Mouse (Mus musculus) neural tube, embryonic 11.5 days (tissue): ENCODE measurements around the gene Naa38. TPM values are rescaled to one million over a fixed set of nuclear protein-coding genes. Genes with fewer than 3 reads are reported as not detected.

Experiments
- ATAC-seq: fragments of 200-750 bp; cut with Nextera tagmentation; 2 replicates; pipeline ENCODE4 v1.8.0; 2017; ENCODE audit warnings: moderate number of reproducible peaks, mild to moderate bottlenecking, moderate TSS enrichment, moderate library complexity; ENCODE audit not compliant: insufficient read depth, low FRiP score, low TSS enrichment
- DNase-seq: peaks from one replicate; pipeline ENCODE4 v3.0.0-alpha.2; 2015; ENCODE audit warnings: low spot score
- H3K27ac ChIP-seq: fragments of 300-500 bp; sonication (generic); 2 replicates; pipeline ENCODE4 v1.5.1; 2014; ENCODE audit warnings: low read depth, mild to moderate bottlenecking, low read length
- H3K27me3 ChIP-seq: fragments of 300-500 bp; sonication (generic); 2 replicates; pipeline ENCODE4 v1.6.1; 2014; ENCODE audit warnings: mild to moderate bottlenecking, low read length, mixed read lengths; ENCODE audit not compliant: control insufficient read depth, insufficient read depth
- H3K36me3 ChIP-seq: fragments of 300-500 bp; sonication (generic); 2 replicates; pipeline ENCODE4 v1.6.1; 2014; ENCODE audit warnings: mild to moderate bottlenecking, low read length, moderate library complexity, mixed read lengths; ENCODE audit not compliant: control insufficient read depth, insufficient read depth
- H3K4me1 ChIP-seq: fragments of 300-500 bp; sonication (generic); 2 replicates; pipeline ENCODE4 v1.6.1; 2014; ENCODE audit warnings: low read length, mixed read lengths; ENCODE audit not compliant: control insufficient read depth, insufficient read depth
- H3K4me2 ChIP-seq: fragments of 300-500 bp; sonication (generic); 2 replicates; pipeline ENCODE4 v1.6.1; 2014; ENCODE audit warnings: low read depth, mild to moderate bottlenecking, moderate library complexity
- H3K4me3 ChIP-seq: fragments of 300-500 bp; sonication (generic); 2 replicates; pipeline ENCODE4 v1.5.1; 2014; ENCODE audit warnings: low read depth, low read length
- H3K9ac ChIP-seq: fragments of 300-500 bp; sonication (generic); 2 replicates; pipeline ENCODE4 v1.6.1; 2014; ENCODE audit warnings: mild to moderate bottlenecking, low read length
- H3K9me3 ChIP-seq: fragments of 300-500 bp; sonication (generic); 2 replicates; pipeline ENCODE4 v1.6.1; 2016; ENCODE audit warnings: low read length; ENCODE audit not compliant: control insufficient read depth
- WGBS: fragments of 180-500 bp; shearing (Covaris S2); extraction: QIAGEN DNeasy Blood & Tissue Kit; methylation state at CpG from one replicate; pipeline ENCODE4 v1.1.7; 2014; 5-methylcytosine and 5-hydroxymethylcytosine counted together
- polyA plus RNA-seq: library from polyadenylated mRNA; unstranded; fragments of >200 nt; fragmentation: Nextera tagmentation; extraction: Ambion mirVana; gene quantifications from 2 replicates; pipeline ENCODE4 v1.2.1, GENCODE M21; 2014

Naa38 gene
- polyA plus RNA-seq, 1 experiment from 2014 or later = 125 TPM

GRCm38 (mm10) chr11:69371601-69372000, 23.7 kb upstream of the Naa38 start:
- 21% methylated on average over 12 of the region's 12 CpGs for WGBS
- no peaks in the 10 kb centered on the region for H3K36me3 ChIP-seq
- DNase-seq (peak; percentile 18), ATAC-seq (no peak)
- no peak overlapping the region for H3K4me3 ChIP-seq
- H3K27ac ChIP-seq = peak overlapping the region; percentile 76
- H3K9me3 ChIP-seq = no peaks in the 10 kb centered on the region
- H3K4me2 ChIP-seq = peak overlapping the region; percentile 33
- no peaks in the 10 kb centered on the region for H3K27me3 ChIP-seq
- H3K9ac ChIP-seq = peak overlapping the region; percentile 31
- H3K4me1 ChIP-seq = peaks cover 31% of the 10 kb centered on the region

- Histone ChIP-seq H3K4me1 (peaks cover 31% of the 10 kb centered on the region), H3K36me3 (no peaks in the 10 kb centered on the region), H3K4me2 (peak overlapping the region; percentile 33), H3K27ac (peak overlapping the region; percentile 76), H3K27me3 (no peaks in the 10 kb centered on the region), H3K9me3 (no peaks in the 10 kb centered on the region), H3K9ac (peak overlapping the region; percentile 24; the same call in 1 of the 2 replicates), H3K4me3 (no peak overlapping the region)
- peak; percentile 17 for DNase-seq
- ATAC-seq = no peak
- 41% methylated on average over 12 of the region's 12 CpGs for WGBS
Measured at GRCm38 (mm10) chr11:69372056-69372779, 23.1 kb upstream of the Naa38 start.

DNA sequence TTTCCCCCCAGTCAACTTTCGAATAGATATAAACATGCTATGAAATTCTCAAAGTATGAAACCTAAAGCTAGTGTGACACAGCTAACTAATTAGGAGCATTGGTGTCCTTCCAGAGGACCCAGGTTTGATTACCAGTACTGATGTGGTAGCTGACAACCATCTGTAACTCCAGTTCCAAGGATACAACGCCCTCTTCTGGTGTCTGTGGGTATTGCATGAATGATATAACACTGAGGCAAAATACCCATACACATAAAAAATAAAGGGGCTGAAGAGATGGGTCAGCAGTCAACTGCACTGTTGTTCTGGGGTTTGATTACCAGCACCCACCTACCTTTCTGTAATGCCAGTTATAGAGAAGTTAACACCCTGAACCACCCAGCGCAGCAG, 22.5 kb upstream of the Naa38 start:
- H3K4me3 ChIP-seq = no peak overlapping the region
- H3K4me2 ChIP-seq = no peak overlapping the region
- H3K27ac ChIP-seq = no peak overlapping the region
- no peaks in the 10 kb centered on the region for H3K27me3 ChIP-seq
- no peaks in the 10 kb centered on the region for H3K36me3 ChIP-seq
- DNase-seq (peak; percentile 8), ATAC-seq (no peak)
- peaks cover 26% of the 10 kb centered on the region for H3K4me1 ChIP-seq
- no peaks in the 10 kb centered on the region for H3K9me3 ChIP-seq
- whole genome bisulfite sequencing = 68% methylated on average over 3 of the region's 3 CpGs
- H3K9ac ChIP-seq = no peak overlapping the region

DNA sequence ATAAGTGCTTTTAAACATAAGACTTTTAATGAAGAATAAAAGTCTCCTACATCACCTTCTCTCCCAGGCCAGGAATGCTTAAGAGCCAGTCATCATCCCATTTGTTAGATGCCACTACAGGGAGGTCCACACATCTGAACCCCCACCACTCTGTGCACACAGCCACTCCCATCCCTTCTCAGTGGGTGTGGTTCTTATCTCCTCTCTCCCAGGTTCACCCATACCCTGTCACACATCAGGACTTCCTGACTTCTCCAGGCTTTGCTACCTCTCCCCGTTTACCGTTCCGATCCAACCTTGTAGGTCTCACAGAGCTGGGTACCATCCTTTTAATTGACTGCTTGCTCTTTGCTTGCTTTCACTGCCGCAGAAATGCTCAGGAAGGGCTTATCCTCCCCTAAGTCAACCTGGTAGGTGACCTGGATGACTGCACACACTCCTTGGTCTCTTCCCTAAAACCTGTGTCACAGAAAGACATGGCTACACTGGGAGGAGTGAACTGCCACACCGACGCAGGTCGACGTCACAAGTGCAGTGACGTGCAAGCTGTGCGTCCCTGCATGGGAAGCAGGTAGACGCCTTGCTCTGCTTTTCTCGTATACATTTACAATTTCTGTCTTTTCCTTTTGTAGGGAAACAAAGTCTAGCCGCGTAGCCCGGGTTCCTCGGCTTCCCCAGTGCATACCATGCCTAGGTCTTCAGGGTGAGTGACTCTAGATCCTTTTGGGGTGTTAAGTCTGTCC, 21.9 kb upstream of the Naa38 start:
- no peak overlapping the region for H3K27ac ChIP-seq
- no peak overlapping the region for H3K9ac ChIP-seq
- H3K4me1 ChIP-seq = peaks cover 24% of the 10 kb centered on the region
- no peak overlapping the region; the same call in 1 of the 2 replicates for H3K4me3 ChIP-seq
- no peaks in the 10 kb centered on the region for H3K9me3 ChIP-seq
- 93% methylated on average over 16 of the region's 16 CpGs for WGBS
- H3K36me3 ChIP-seq = no peaks in the 10 kb centered on the region
- ATAC-seq (no peak), DNase-seq (peak; percentile 2)
- no peaks in the 10 kb centered on the region for H3K27me3 ChIP-seq
- H3K4me2 ChIP-seq = no peak overlapping the region

DNA sequence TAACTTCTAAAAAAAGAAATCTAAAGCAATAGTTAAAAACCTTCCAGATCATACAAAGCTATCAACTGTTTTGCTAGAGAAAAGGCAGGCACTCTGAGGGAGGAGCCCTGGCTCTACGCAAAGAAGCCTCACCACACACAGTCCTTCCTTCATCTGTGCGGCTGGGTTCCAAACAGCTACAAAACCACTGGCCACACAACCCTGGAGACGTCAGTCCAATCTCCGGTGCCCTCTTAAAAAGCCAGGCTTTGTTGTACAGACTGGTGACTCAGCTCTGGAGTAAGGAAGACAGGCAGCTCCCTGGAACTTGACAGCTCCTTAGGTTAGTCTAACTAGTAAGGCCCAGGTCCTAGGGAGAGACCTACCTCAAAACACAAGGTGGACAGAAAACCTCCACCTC, 19.6 kb upstream of the Naa38 start:
- Histone ChIP-seq H3K36me3 (no peaks in the 10 kb centered on the region), H3K9me3 (no peaks in the 10 kb centered on the region), H3K4me3 (no peak overlapping the region), H3K4me1 (peaks cover 17% of the 10 kb centered on the region), H3K4me2 (no peak overlapping the region), H3K27ac (no peak overlapping the region), H3K9ac (no peak overlapping the region), H3K27me3 (no peaks in the 10 kb centered on the region)
- DNase-seq (no peak), ATAC-seq (no peak)
- 93% methylated on average over 4 of the region's 4 CpGs for WGBS

GRCm38 (mm10) chr11:69377766-69378165, 17.5 kb upstream of the Naa38 start:
- 82% methylated on average over 3 of the region's 3 CpGs for WGBS
- H3K9ac ChIP-seq = no peak overlapping the region
- no peak overlapping the region for H3K4me3 ChIP-seq
- H3K9me3 ChIP-seq = no peaks in the 10 kb centered on the region
- no peak overlapping the region for H3K27ac ChIP-seq
- H3K4me2 ChIP-seq = no peak overlapping the region
- no peaks in the 10 kb centered on the region for H3K4me1 ChIP-seq
- no peaks in the 10 kb centered on the region for H3K27me3 ChIP-seq
- DNase-seq (peak; percentile 4), ATAC-seq (no peak)
- H3K36me3 ChIP-seq = no peaks in the 10 kb centered on the region

GRCm38 (mm10) chr11:69379600-69379999, 15.7 kb upstream of the Naa38 start:
- no peak overlapping the region for H3K4me2 ChIP-seq
- H3K4me3 ChIP-seq = no peak overlapping the region
- H3K9me3 ChIP-seq = no peaks in the 10 kb centered on the region
- 93% methylated on average over 3 of the region's 3 CpGs for WGBS
- H3K36me3 ChIP-seq = no peaks in the 10 kb centered on the region
- no peak overlapping the region for H3K9ac ChIP-seq
- H3K4me1 ChIP-seq = no peaks in the 10 kb centered on the region
- peak; percentile 7 for DNase-seq
- H3K27me3 ChIP-seq = no peaks in the 10 kb centered on the region
- ATAC-seq = no peak
- H3K27ac ChIP-seq = no peak overlapping the region

GRCm38 (mm10) chr11:69381356-69381755, 13.9 kb upstream of the Naa38 start:
- no peak overlapping the region for H3K4me3 ChIP-seq
- no peak overlapping the region for H3K9ac ChIP-seq
- no peaks in the 10 kb centered on the region for H3K36me3 ChIP-seq
- no peaks in the 10 kb centered on the region for H3K4me1 ChIP-seq
- no peaks in the 10 kb centered on the region for H3K9me3 ChIP-seq
- H3K27me3 ChIP-seq = no peaks in the 10 kb centered on the region
- no peak for DNase-seq
- WGBS = 84% methylated on average over 6 of the region's 6 CpGs
- no peak overlapping the region for H3K27ac ChIP-seq
- H3K4me2 ChIP-seq = no peak overlapping the region
- no peak for ATAC-seq
